Mouse (Mus musculus) frontal cortex, postnatal 25 days (tissue): ENCODE measurements around the gene Man1a.

Source experiments
- DNase-seq, 2 experiments: peaks; one replicate each; pipeline ENCODE4 v3.0.0; 2022; ENCODE audit warnings: low spot score in 2 of 2

Gene Man1a

GRCm38 (mm10) chr10:53917517-53917916, 158.9 kb downstream of the Man1a start:
- no peak for DNase-seq

GRCm38 (mm10) chr10:53915719-53916118, 160.7 kb downstream of the Man1a start:
- DNase-seq = no peak

- DNase-seq = no peak
Measured at GRCm38 (mm10) chr10:53914974-53915609, 161.3 kb downstream of the Man1a start.

GRCm38 (mm10) chr10:53913546-53914312, 162.7 kb downstream of the Man1a start:
- no peak for DNase-seq

- DNase-seq = no peak
Measured at GRCm38 (mm10) chr10:53889512-53889911, 186.9 kb downstream of the Man1a start.

- DNase-seq = no peak
Measured at GRCm38 (mm10) chr10:53888382-53889110, 187.9 kb downstream of the Man1a start.

- no peak for DNase-seq
Measured at GRCm38 (mm10) chr10:53886475-53886874, 189.9 kb downstream of the Man1a start.

- DNase-seq = no peak
Measured at GRCm38 (mm10) chr10:53881310-53881709, 195.1 kb downstream of the Man1a start.

- DNase-seq = no peak
Measured at GRCm38 (mm10) chr10:53875896-53876295, 200.5 kb downstream of the Man1a start.

- no peak for DNase-seq
Measured at GRCm38 (mm10) chr10:53874191-53874590, 202.2 kb downstream of the Man1a start.

GRCm38 (mm10) chr10:53863486-53864357, 212.7 kb downstream of the Man1a start:
- peak; percentile 17 to 43 for DNase-seq

GRCm38 (mm10) chr10:53859879-53860278, 216.5 kb downstream of the Man1a start:
- no peak for DNase-seq

GRCm38 (mm10) chr10:53859224-53859623, 217.2 kb downstream of the Man1a start:
- no peak for DNase-seq
